Comparison of ENCODE assay signal across 17 mouse cellular contexts in genomic region chr1:136635644-136636043, GRCm38 (mm10).
"Had no signal": no experiment of that assay in that cellular context is flagged by ENCODE, and none has a peak within 500 bp of the region (broad histone marks: within the 10 kb centered on the region; RNA-seq: fewer than 3 reads in every experiment).

No protein-coding gene starts in this region.

- H3K27ac ChIP-seq: intestine, embryonic 15.5 days; limb, embryonic 13.5 days; liver, embryonic 14.5 days; midbrain, embryonic 10.5 days; midbrain, embryonic 15.5 days; neural tube, embryonic 13.5 days; stomach, embryonic 15.5 days had no signal

- DNase-seq: kidney, adult 8-10 months; kidney, postnatal 25 days; left cerebral cortex, postnatal 4 days; lung, adult 2 months; lung, postnatal 4 days; retina, postnatal 1 day; right cerebral cortex, postnatal 14 days; thymus, adult 2 months; thymus, postnatal 36 days had no signal

- H3K27me3 ChIP-seq: intestine, embryonic 15.5 days; limb, embryonic 13.5 days; midbrain, embryonic 15.5 days; neural tube, embryonic 13.5 days; stomach, embryonic 15.5 days had no signal

- H3K4me3 ChIP-seq: intestine, embryonic 15.5 days; limb, embryonic 13.5 days; midbrain, embryonic 10.5 days; midbrain, embryonic 15.5 days; neural tube, embryonic 13.5 days; stomach, embryonic 15.5 days had no signal

- ATAC-seq: intestine, embryonic 15.5 days; lung, postnatal 0 days; midbrain, embryonic 15.5 days had no signal

- H3K9ac ChIP-seq: intestine, embryonic 15.5 days; limb, embryonic 13.5 days; liver, embryonic 14.5 days; midbrain, embryonic 15.5 days; neural tube, embryonic 13.5 days; stomach, embryonic 15.5 days had no signal

- H3K4me2 ChIP-seq: intestine, embryonic 15.5 days; limb, embryonic 13.5 days; midbrain, embryonic 15.5 days; neural tube, embryonic 13.5 days; stomach, embryonic 15.5 days had no signal

- H3K4me1 ChIP-seq: intestine, embryonic 15.5 days; limb, embryonic 13.5 days; midbrain, embryonic 10.5 days; midbrain, embryonic 15.5 days; stomach, embryonic 15.5 days had no signal

- H3K36me3 ChIP-seq: intestine, embryonic 15.5 days; midbrain, embryonic 15.5 days; stomach, embryonic 15.5 days had no signal

- H3K9me3 ChIP-seq: intestine, embryonic 15.5 days; limb, embryonic 13.5 days; midbrain, embryonic 10.5 days; midbrain, embryonic 15.5 days; neural tube, embryonic 13.5 days; stomach, embryonic 15.5 days had no signal
